Mouse (Mus musculus) retina, adult 2 months (tissue): ENCODE measurements around the gene Fyco1.
"Not testable (repeated sequence)": the region's sequence is repeated elsewhere in the genome, so short reads cannot be mapped to it uniquely, and the experiment has no call there.

Experiments
- DNase-seq: peaks from one replicate; pipeline ENCODE4 v3.0.0-alpha.2; 2012; ENCODE audit warnings: low read depth, low spot score

The Fyco1 gene

GRCm38 (mm10) chr9:123815444-123815843, 36.3 kb downstream of the Fyco1 start:
- no peak for DNase-seq

GRCm38 (mm10) chr9:123814821-123815220, 36.9 kb downstream of the Fyco1 start:
- no peak for DNase-seq

- no peak for DNase-seq
These were observed 37.4 kb downstream of the Fyco1 start for GRCm38 (mm10) chr9:123814326-123814725.

GRCm38 (mm10) chr9:123811831-123812230, 39.9 kb downstream of the Fyco1 start:
- DNase-seq = no peak

GRCm38 (mm10) chr9:123808583-123808982, 43.1 kb downstream of the Fyco1 start:
- no peak for DNase-seq

GRCm38 (mm10) chr9:123806267-123806666, 45.4 kb downstream of the Fyco1 start, which contains the start of gene Cxcr6:
TSS of gene Cxcr6 (plus strand) at chr9:123806475.
- DNase-seq = no peak

GRCm38 (mm10) chr9:123805241-123805640, 46.5 kb downstream of the Fyco1 start:
- no peak for DNase-seq

GRCm38 (mm10) chr9:123802896-123803295, 48.8 kb downstream of the Fyco1 start:
- no peak for DNase-seq

GRCm38 (mm10) chr9:123802421-123802820, 49.3 kb downstream of the Fyco1 start:
- DNase-seq = no peak

GRCm38 (mm10) chr9:123801527-123801926, 50.2 kb downstream of the Fyco1 start:
- no peak for DNase-seq

GRCm38 (mm10) chr9:123796174-123796573, 55.5 kb downstream of the Fyco1 start:
- no peak for DNase-seq

- no peak for DNase-seq
These were observed 62.7 kb downstream of the Fyco1 start for GRCm38 (mm10) chr9:123788855-123789529.

GRCm38 (mm10) chr9:123773299-123773698, 78.4 kb downstream of the Fyco1 start:
- DNase-seq = not testable (repeated sequence)

- no peak for DNase-seq
These were observed 82.2 kb downstream of the Fyco1 start for GRCm38 (mm10) chr9:123769532-123769931.

- no peak for DNase-seq
These were observed 83.3 kb downstream of the Fyco1 start for GRCm38 (mm10) chr9:123768443-123768842.

- no peak for DNase-seq
These were observed 84.7 kb downstream of the Fyco1 start for GRCm38 (mm10) chr9:123766996-123767395.

- DNase-seq = no peak
These were observed 87.9 kb downstream of the Fyco1 start for GRCm38 (mm10) chr9:123763771-123764170.

GRCm38 (mm10) chr9:123762886-123763285, 88.8 kb downstream of the Fyco1 start:
- DNase-seq = no peak

- DNase-seq = no peak
These were observed 90.9 kb downstream of the Fyco1 start for GRCm38 (mm10) chr9:123760806-123761205.

GRCm38 (mm10) chr9:123758645-123759044, 93.1 kb downstream of the Fyco1 start:
- no peak for DNase-seq

GRCm38 (mm10) chr9:123758156-123758555, 93.5 kb downstream of the Fyco1 start:
- no peak for DNase-seq

GRCm38 (mm10) chr9:123757326-123757725, 94.4 kb downstream of the Fyco1 start:
- no peak for DNase-seq

GRCm38 (mm10) chr9:123756752-123757151, 94.9 kb downstream of the Fyco1 start:
- no peak for DNase-seq

- no peak for DNase-seq
These were observed 97.4 kb downstream of the Fyco1 start for GRCm38 (mm10) chr9:123754333-123754732.
